Mouse (Mus musculus) adrenal gland, adult 8-10 months (tissue): ENCODE measurements around the gene Abcb6. TPM values are rescaled to one million over a fixed set of nuclear protein-coding genes. Genes with fewer than 3 reads are reported as not detected.

Source experiments
- DNase-seq: peaks from one replicate; pipeline ENCODE4 v3.0.0; 2022
- total RNA-seq, 4 experiments: library from RNA; stranded (reverse); gene quantifications; 2 replicates each; pipeline ENCODE4 v1.2.4; 2022

The Abcb6 gene
- 10 to 100 TPM; 20.9 to 32.9 (median 31.4) TPM for total RNA-seq

- peak; percentile 85 for DNase-seq
Observed at GRCm38 (mm10) chr1:75180105-75180590, at the start of gene Abcb6. Abcb6 (minus strand) TSS chr1:75180392.

- DNase-seq: no peak
Observed at GRCm38 (mm10) chr1:75229158-75229557, 49.0 kb upstream of the Abcb6 start.

- DNase-seq: no peak
Observed at GRCm38 (mm10) chr1:75227653-75228052, 47.5 kb upstream of the Abcb6 start.

GRCm38 (mm10) chr1:75226138-75226537, 45.9 kb upstream of the Abcb6 start:
- DNase-seq: no peak

- DNase-seq: no peak
Observed at GRCm38 (mm10) chr1:75225473-75225872, 45.3 kb upstream of the Abcb6 start.

- no peak for DNase-seq
Observed at GRCm38 (mm10) chr1:75223532-75223931, 43.3 kb upstream of the Abcb6 start.

GRCm38 (mm10) chr1:75222926-75223325, 42.7 kb upstream of the Abcb6 start:
- DNase-seq: no peak

- DNase-seq: no peak
Observed at GRCm38 (mm10) chr1:75221538-75221937, 41.3 kb upstream of the Abcb6 start.

GRCm38 (mm10) chr1:75219531-75219930, 39.3 kb upstream of the Abcb6 start, which contains the start of gene Tuba4a:
Tuba4a (minus strand) TSS chr1:75219865.
- DNase-seq: no peak

GRCm38 (mm10) chr1:75219078-75219477, 38.9 kb upstream of the Abcb6 start:
- peak; percentile 81 for DNase-seq

GRCm38 (mm10) chr1:75218227-75219001, 38.2 kb upstream of the Abcb6 start:
- DNase-seq: no peak

GRCm38 (mm10) chr1:75217893-75218226, 37.7 kb upstream of the Abcb6 start:
- DNase-seq: no peak

- no peak for DNase-seq
Observed at GRCm38 (mm10) chr1:75216797-75217585, 36.8 kb upstream of the Abcb6 start.

- no peak for DNase-seq
Observed at GRCm38 (mm10) chr1:75215785-75216184, 35.6 kb upstream of the Abcb6 start.

GRCm38 (mm10) chr1:75214886-75215285, 34.7 kb upstream of the Abcb6 start:
- no peak for DNase-seq

GRCm38 (mm10) chr1:75214442-75214841, 34.2 kb upstream of the Abcb6 start:
- DNase-seq: no peak

GRCm38 (mm10) chr1:75213096-75213495, 32.9 kb upstream of the Abcb6 start:
- no peak for DNase-seq

GRCm38 (mm10) chr1:75212542-75212941, 32.4 kb upstream of the Abcb6 start:
- no peak for DNase-seq

GRCm38 (mm10) chr1:75211141-75211708, 31.0 kb upstream of the Abcb6 start:
- no peak for DNase-seq

GRCm38 (mm10) chr1:75210136-75211087, 30.2 kb upstream of the Abcb6 start, which contains the start of the genes Glb1l and Stk16:
Glb1l (minus strand) TSS chr1:75210813.
Stk16 (plus strand) TSS chr1:75210838.
- DNase-seq: peak; percentile 95

GRCm38 (mm10) chr1:75208967-75209678, 28.9 kb upstream of the Abcb6 start:
- DNase-seq: peak; percentile 34
